Mouse (Mus musculus) heart, adult 2 months (tissue): ENCODE data around the gene Sema7a.

Experiments used
- CTCF ChIP-seq: fragments of 200-600 bp; IDR thresholded peaks from 2 replicates; pipeline ENCODE4 v1.8.1; 2022; ENCODE audit warnings: antibody characterized with exemption, mild to moderate bottlenecking, moderate library complexity
- POLR2A ChIP-seq: fragments of 200-500 bp; IDR thresholded peaks from 2 replicates; pipeline ENCODE4 v1.6.1; 2011; ENCODE audit warnings: mild to moderate bottlenecking, low read depth, low read length, control low read depth; ENCODE audit not compliant: insufficient read depth

DNA sequence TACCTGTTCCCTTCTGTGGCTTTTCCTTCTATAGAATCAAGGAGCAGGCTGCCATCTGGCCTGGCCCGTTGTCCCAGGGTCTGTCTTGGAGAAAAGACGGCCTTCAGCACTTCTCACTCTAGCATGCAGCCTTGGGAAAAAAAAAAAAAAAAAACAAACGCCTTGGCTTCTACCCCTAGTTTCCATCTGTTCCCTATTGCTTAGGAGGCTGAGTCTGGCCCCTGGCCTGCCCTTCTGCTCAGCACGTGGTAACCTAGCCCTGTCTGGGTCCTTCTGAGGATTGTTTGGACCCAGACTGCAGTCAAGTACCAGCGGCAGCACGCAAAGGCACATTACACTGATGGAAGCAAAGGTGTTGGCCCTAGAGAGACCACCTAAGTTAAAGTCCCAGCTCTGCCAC, 2.3 kb upstream of the Sema7a start:
- no peak for TF ChIP-seq CTCF
- TF ChIP-seq POLR2A, result no peak
